Mouse (Mus musculus) stomach, postnatal 0 days (tissue): ENCODE measurements around the gene Csnk2b.

ENCODE experiments used
- CTCF ChIP-seq: IDR thresholded peaks from 2 replicates; pipeline ENCODE4 v1.5.1; 2016; ENCODE audit warnings: antibody characterized with exemption, low read depth, mild to moderate bottlenecking, moderate library complexity
- EP300 ChIP-seq: optimal IDR thresholded peaks from 2 replicates; pipeline ENCODE3; 2016; ENCODE audit warnings: antibody characterized with exemption

- no peak for TF ChIP-seq CTCF
- TF ChIP-seq EP300, result no peak
These were observed 24.3 kb upstream of the Csnk2b start for GRCm38 (mm10) chr17:35146139-35146538.
